Mouse (Mus musculus) effector memory CD4-positive, alpha-beta T cell, adult 5 months (primary cell): ENCODE data around the gene Wscd2. TPM values are rescaled to one million over a fixed set of nuclear protein-coding genes. Genes with fewer than 3 reads are reported as not detected.

ENCODE experiments used
- polyA plus RNA-seq: library from polyadenylated mRNA; unstranded; fragments of 100-300 nt; shearing (Covaris generic); gene quantifications from one replicate; pipeline ENCODE4 v1.2.1, GENCODE M21; 2017

Wscd2 gene
- polyA plus RNA-seq: 0.92 TPM

DNA sequence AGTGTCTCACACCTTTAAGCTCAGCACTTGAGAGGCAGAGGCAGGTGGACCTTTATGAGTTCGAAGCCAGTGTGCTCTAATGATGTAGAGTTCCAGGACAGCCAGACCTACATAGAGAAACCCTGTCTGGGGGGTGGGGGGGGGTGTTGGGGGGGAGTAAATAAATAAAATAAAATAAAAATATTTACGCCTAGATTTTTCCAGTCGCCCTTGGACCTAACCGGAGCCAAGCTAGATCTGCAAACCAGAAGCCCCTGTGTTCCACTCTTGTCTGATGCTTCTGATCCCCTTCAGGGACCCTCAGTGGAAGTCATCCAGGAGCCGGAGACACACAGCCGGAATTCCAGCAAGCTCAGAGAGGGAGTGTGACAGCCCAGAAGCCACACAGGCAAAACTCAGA lies at the start of gene Wscd2:
TSS of gene Wscd2 (plus strand) at position 301 of the 400 bp plus-strand sequence.

Other genes starting within 250 kb of the Wscd2 start
- not detected for gene Sgsm1, start 179.5 kb upstream of the Wscd2 start, polyA plus RNA-seq
- not detected for gene Aym1, start 133.0 kb upstream of the Wscd2 start, polyA plus RNA-seq
- gene Cmklr1, start 160.1 kb downstream of the Wscd2 start, polyA plus RNA-seq: not detected
- gene 1700069L16Rik, start 234.4 kb downstream of the Wscd2 start, polyA plus RNA-seq: not detected
- 5.0 TPM for gene Ficd, start 245.5 kb downstream of the Wscd2 start, polyA plus RNA-seq